Mouse (Mus musculus) ovary, postnatal 10 days (tissue): Measurements from ENCODE around the gene Nhlh1.

Experiments
- DNase-seq: peaks from one replicate; pipeline ENCODE4 v3.0.0; 2022; ENCODE audit warnings: low spot score

Nhlh1 gene

GRCm38 (mm10) chr1:172053541-172054440, 3.6 kb downstream of the Nhlh1 start:
- no peak for DNase-seq

- DNase-seq = no peak
These were observed 4.5 kb downstream of the Nhlh1 start for GRCm38 (mm10) chr1:172052766-172053279.

DNA sequence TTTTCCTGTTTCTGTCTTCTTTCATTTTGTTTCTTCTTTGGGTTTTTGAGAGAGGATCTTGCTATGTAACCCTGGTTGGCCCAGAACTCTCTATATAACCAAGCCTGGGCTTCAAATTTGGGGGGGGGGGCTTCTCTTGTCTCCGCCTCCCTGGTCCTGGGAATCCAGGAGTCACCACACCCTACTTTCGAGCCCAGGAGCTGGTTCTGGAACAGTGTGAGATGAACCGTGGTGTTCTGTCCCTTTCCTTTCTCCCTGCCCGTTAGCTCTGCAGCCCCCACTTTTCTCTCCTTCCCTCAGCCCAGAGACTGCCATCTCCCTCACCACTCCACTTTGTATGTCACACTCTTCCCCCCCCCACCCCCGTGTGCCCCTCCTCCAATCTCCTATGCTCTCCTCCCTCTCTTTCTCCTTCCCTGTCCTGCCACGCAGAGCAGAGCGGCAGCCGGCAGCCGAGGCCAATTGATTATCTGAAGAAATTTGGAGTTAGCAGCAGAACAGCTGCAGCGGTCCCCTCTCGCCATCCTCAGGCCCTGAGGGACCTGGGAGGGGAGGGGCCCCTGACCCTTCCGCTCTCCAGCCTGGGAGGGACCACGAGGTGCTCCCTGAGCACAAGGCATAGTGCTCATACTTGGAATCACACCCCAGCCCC, 8.1 kb downstream of the Nhlh1 start:
- no peak for DNase-seq

- DNase-seq = no peak
These were observed 9.1 kb downstream of the Nhlh1 start for GRCm38 (mm10) chr1:172048241-172048734.

DNA sequence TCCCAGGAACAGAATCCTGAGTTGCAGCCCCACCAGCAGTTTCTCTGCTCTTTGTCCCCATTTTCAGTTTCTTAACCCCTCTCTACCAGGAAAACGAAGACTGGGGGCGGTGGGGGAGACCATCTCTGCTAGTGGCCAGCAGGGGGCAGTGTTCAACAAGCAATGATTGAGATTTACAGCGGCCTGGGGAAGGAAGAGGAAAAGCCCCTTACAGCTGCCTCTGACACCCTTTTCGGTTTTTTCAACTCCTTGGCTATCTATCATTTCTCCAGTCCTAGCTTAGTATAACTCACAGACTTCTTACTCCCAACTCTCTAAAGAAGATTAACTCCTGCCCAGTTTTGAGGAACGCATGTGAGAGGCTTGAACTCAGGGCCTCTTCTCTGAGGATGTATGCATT, 10.4 kb downstream of the Nhlh1 start:
- peak; percentile 53 for DNase-seq

DNA sequence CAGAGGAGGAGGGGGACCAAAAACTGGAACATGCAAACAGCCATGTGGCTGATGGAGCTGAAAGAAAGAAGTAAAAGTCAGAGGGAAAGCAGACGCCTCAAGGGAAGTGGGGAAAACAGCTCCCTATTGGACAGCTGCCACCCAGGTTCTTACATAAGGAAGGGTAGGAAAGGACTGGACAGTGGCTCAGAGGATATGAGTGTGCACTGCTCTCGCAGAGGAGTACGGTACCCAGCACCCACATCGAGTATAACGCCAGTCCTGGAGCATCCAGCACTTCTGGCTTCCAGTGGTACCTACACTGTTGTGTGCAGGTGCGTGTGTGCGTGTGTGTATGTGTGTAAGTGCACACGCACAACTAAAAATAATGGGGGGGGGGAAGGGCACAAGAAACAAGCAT, 11.0 kb downstream of the Nhlh1 start:
- DNase-seq = no peak

DNA sequence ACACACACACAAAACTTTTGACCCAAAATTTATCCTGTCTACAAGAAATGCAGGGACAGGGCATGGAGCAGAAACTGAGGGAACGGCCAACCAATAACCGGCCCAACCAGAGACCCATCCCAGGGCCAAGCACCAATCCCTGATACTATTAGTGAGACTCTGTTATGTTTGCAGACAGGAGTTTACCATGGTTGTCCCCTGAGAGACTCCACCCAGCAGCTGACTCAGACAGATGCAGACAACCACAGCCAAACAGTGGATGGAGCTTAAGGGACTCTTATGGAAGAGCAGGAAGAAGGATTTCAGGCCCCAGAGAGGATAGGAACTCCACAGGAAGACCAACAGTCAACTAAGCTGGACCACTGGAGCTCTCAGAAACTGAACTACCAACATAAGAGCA, 27.5 kb downstream of the Nhlh1 start:
- DNase-seq = no peak

- no peak for DNase-seq
These were observed 28.7 kb downstream of the Nhlh1 start, which contains the start of gene Vangl2 for GRCm38 (mm10) chr1:172028394-172029275. TSS of gene Vangl2 (minus strand) at chr1:172028444.

DNA sequence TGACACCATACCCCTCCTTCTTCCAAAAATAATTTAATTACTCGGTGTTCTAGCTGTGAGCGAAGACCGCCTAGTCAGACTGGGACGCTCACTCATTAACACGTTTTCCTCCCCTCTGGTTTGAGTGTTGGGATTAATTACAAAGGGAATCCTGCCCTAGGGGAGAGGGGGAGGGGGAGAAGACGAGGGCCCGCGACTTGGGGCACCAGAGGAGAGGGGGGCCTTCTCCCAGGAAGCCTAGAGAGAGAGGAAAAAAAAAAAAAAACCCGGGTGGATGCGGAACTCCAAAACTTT, 29.6 kb downstream of the Nhlh1 start:
- no peak for DNase-seq

DNA sequence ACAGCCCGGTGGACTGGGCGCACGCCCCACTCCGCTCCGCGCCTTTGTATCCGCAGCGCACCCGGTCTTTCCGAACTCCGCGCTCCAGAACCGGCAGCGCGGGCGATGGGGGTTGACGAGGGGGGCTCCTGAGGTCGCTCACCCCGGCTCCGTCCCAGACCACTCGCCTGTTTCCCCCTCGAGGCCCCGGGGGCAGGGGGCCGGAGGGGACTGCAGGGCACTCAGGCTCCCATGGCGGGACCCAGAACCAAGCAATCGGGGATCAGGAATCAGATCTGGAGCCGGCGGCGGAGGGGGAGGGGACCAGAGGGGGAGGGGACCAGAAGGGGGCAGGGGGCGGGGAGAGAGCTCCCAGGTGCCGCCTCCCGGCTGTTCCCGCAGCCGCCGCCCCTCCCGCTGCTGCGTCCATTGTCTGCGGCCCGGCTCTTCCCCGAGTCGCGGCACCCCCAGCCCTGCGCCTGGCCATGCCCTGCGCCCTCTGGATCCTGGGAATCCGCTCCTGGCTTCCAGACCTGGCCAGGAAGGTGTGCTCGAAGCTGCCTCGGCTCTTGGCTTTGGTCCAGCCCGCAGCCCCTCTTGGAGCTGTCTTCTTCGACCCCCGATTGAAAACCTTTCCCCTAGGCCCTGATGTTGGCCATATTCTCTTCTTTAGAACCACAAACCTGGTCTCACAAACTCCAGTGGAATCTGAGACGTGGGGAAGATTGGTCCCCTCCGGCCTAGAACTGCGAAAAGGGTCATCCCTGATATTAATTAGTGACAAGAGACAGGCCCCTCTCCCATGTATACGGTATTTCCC, 30.2 kb downstream of the Nhlh1 start:
- peak; percentile 88 for DNase-seq

GRCm38 (mm10) chr1:172026201-172026901, 31.0 kb downstream of the Nhlh1 start:
- DNase-seq = no peak

DNA sequence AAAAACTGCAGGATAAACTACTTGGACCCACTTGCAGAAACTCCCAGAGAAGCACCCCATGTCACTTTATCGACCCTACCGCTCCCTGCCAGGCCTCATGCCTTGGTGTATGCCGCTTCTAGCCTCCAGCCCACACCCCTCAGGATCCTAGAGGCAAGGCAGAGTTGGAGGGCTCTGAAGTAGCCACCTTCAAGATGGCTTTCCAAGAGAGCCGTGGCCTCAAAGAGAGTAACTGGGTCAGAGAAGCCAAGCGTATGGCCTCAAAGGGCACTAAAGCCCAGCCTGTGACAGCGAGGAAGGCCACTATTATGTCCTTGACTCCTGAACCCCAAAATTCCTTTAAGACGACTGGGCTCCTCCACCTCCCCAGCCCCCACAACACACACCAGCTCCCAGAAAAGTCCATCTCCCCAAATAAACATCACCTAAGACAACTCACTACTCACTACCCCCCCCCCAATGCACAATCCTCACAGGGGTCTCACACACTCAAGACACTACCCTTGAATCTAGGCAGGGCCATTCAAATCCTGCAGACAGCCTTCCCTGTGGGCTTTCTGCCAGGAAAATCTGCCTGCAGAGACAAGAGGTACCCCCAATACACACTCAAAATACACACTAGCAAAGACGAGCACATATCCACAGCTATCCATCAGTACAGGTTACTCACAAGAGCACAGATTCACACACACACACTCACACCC, 32.0 kb downstream of the Nhlh1 start:
- no peak for DNase-seq

DNA sequence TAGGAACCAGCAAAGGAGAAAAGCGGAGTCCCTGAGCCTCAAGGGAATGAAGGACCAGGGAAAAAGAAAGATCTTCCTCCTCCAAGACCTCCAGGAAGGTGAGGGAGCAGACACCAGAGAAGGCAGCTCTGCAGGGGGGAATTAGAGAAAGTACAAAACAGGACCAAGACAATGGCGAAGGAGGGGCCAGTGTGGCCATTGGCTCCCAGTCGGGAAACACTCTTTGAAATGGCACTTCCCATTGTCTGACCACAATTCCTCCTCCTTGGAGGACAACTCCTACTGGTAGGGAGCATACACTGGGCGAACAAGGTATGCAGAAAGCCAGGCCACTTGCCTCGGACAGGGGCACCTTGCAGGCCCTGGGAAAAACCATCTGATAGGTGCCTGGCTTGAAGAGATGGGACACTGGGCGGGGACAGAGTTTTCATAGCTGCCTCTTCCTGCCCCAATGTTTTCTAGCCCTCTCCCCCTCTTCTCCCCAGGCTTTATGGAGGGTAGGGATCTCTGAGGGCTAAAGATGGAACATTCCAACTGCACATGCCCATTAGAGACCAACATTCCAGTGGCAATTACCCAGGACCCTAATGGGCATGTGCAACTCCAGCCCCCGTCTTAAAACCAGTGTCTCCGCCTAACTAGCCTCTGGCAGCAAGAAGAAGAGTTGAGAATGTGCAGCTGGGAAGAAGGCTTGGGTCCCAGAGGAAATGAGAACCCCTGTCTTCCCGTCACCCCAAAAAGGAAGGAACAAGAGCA, 33.1 kb downstream of the Nhlh1 start:
- no peak for DNase-seq

GRCm38 (mm10) chr1:172019863-172020521, 37.4 kb downstream of the Nhlh1 start:
- no peak for DNase-seq

- no peak for DNase-seq
These were observed 38.0 kb downstream of the Nhlh1 start for GRCm38 (mm10) chr1:172019339-172019738.

DNA sequence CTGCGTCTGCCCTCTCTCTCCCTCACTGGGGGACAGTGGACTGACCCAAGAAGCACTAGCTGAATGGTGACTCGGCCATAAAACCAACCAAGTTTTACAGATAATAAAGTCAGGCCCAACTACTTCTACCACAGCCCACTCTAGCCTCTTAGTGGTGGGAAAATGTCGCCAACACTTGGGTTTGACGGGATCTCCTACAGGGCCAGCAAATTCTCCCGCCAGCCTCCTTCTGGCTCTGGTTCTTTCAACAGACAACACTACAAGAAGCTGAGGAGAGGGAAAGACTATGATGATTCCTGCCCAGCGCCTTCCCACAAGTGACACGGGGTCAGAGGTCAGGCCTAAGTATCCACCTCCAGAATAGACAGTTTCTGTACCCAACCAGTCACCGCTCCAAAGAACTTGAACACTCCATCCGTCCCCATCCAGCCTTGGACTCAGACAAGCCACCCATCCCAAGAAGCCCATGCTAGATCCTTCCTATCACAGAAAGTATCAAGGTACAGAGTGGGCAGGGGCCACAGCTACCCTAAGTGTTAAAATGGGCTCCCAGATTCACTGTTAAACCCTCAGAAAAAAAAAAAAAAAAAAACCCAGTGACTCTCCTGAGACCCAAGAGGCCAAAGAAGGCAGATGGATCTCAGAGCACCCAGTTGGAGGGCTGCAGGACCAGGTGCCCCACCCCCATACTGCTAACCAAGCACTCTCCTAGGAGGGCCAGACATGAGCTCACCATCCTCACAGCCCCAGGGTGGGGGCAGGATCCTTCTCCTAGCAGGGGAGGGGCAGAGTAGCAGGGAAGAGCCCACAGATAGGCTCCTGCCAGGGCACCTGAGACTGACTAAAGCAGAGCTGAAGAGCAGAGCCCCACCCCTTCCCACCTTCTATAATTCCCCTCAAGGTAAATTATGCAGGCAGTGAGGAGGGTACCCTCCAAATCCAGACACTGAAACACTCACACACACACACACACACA, 38.7 kb downstream of the Nhlh1 start:
- DNase-seq = no peak

DNA sequence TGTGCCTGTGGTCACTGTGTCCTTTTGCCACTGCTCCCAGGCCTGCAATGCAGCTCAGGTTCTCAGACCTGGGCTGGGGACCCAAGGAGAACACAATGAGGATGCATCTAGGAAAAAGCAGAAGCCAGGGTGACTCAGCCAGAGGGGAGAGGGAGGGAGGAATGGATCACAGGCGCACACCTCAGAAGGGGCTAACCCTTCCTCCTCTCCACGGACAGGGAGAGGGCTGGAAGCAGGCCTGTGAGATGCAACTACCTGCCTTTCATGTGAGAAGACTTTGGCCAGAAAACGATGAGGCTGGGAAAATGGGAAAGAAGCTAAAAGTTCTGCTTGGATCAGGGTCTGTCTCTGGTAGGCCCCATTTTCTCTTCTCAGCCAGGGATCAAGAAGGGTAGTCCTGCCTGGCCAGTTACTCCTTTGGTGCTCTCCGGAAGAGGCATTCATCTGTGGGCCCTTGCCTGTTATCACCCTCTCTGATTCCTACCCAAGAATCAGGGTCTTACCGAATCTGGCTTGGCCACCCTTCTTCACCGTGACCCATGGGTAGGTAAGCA, 39.8 kb downstream of the Nhlh1 start:
- DNase-seq = no peak
